Mouse (Mus musculus) ES-E14 (cell line): ENCODE measurements around the gene Sipa1l3. TPM values are rescaled to one million over a fixed set of nuclear protein-coding genes. Genes with fewer than 3 reads are reported as not detected.

Experiments
- DNase-seq: peaks from one replicate; pipeline ENCODE4 v3.0.0-alpha.2; 2013; ENCODE audit warnings: low read depth, low spot score
- H3K27ac ChIP-seq: 2 replicates; pipeline ENCODE4 v1.5.1; 2012; ENCODE audit warnings: low read depth, mild to moderate bottlenecking, low read length, moderate library complexity, mixed read lengths; ENCODE audit not compliant: poor library complexity, insufficient read depth, severe bottlenecking
- H3K36me3 ChIP-seq: 2 replicates; pipeline ENCODE4 v1.6.1; 2012; ENCODE audit warnings: mild to moderate bottlenecking, low read length, moderate library complexity, mixed read lengths; ENCODE audit not compliant: control insufficient read depth, poor library complexity, insufficient read depth, severe bottlenecking
- H3K4me1 ChIP-seq, 2 experiments: fragments of 150-350 bp in 1 of 2; sonication (generic) in 1 of 2; 2 replicates each; pipeline ENCODE4 v1.6.1; 2012; ENCODE audit warnings: low read length in 2 of 2, mild to moderate bottlenecking in 1 of 2, mixed read lengths in 1 of 2; ENCODE audit not compliant: control insufficient read depth in 2 of 2, insufficient read depth in 2 of 2, poor library complexity in 1 of 2
- H3K4me3 ChIP-seq, 2 experiments: fragments of 150-350 bp in 1 of 2; sonication (generic) in 1 of 2; 2 replicates each; pipeline ENCODE4 v1.5.1; 2012; ENCODE audit warnings: low read length in 2 of 2, low read depth in 1 of 2, mild to moderate bottlenecking in 1 of 2, mixed read lengths in 1 of 2; ENCODE audit not compliant: insufficient read depth in 1 of 2, poor library complexity in 1 of 2, severe bottlenecking in 1 of 2
- H3K9ac ChIP-seq: 2 replicates; pipeline ENCODE4 v1.6.1; 2012; ENCODE audit warnings: low read depth, mild to moderate bottlenecking, low read length, mixed read lengths; ENCODE audit not compliant: poor library complexity, insufficient read depth, severe bottlenecking
- H3K9me3 ChIP-seq: fragments of 150-350 bp; sonication (generic); 2 replicates; pipeline ENCODE4 v1.6.1; 2012; ENCODE audit warnings: low read depth, mild to moderate bottlenecking, low read length; ENCODE audit not compliant: control insufficient read depth, insufficient read depth
- CHD2 ChIP-seq: IDR thresholded peaks from 2 replicates; pipeline ENCODE4 v1.6.1; 2014; ENCODE audit warnings: mild to moderate bottlenecking, low read depth, low read length, inconsistent platforms
- HCFC1 ChIP-seq: IDR thresholded peaks from 2 replicates; pipeline ENCODE4 v1.6.1; 2012; ENCODE audit warnings: low read length, inconsistent platforms, borderline replicate concordance; ENCODE audit not compliant: insufficient read depth
- MAFK ChIP-seq: IDR thresholded peaks from 2 replicates; pipeline ENCODE4 v1.6.1; 2014; ENCODE audit warnings: mild to moderate bottlenecking, low read depth, low read length, inconsistent platforms; ENCODE audit not compliant: insufficient read depth
- ZC3H11A ChIP-seq: IDR thresholded peaks from 2 replicates; pipeline ENCODE4 v1.6.1; 2012; ENCODE audit warnings: low read depth, mild to moderate bottlenecking, inconsistent platforms, low read length, borderline replicate concordance
- ZNF384 ChIP-seq: IDR thresholded peaks from 2 replicates; pipeline ENCODE4 v1.6.1; 2012; ENCODE audit warnings: low read depth, low read length, inconsistent platforms
- in situ Hi-C, 2 experiments: fragments of 600-800 bp; cut with MboI; formaldehyde crosslinking; loops; one replicate each; pipeline ENCODE4 v1.15.1; 2025; ENCODE audit warnings: low sequenced_read_pairs in 2 of 2, inconsistent platforms in 1 of 2; ENCODE audit not compliant: unreplicated experiment in 2 of 2
- total RNA-seq: library from RNA; depleted of rRNA; stranded (reverse); fragments of 300-350 nt; gene quantifications from 2 replicates; pipeline ENCODE4 v1.2.3, GENCODE M21; 2012

Sipa1l3 gene
- total RNA-seq, 1 experiment = 27.5 TPM

DNA sequence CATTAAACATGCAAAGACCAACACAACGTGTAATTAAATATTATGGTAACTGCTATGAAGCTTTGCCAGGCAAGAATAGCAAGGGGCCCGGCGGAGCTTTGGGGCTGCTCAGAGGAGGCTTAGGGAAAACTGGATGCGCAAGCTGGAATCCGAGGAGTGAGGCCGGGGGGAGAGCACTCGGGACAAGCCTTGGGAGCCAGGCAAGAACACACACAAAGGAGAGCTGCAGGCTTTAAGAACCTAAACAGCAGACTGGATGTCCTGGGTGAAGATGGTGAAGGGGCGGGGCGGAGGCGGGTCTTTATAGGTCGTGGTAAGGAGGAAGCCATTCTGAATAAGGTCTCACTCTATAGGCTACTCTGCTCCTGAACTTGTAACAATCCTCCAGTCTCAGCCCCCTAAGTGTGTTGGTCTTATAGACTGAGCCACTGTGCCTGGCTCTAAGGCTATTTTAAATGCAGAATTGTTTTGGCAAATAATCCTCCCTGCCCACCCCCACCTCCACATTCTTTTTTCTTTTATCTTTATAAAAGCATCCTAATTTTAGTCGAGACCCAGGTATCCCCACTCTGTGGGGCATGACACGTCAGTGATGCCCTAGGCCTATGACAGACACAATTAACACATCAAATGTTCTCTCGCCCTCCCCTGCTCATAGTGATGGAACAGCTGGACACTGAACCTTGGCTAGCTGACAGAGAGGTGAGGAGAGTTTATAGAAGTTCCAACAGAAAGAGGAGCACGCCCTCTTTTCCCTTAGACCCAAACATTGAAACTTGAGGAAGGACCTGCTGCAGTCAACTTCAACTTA lies 36.9 kb downstream of the Sipa1l3 start:
- Histone ChIP-seq H3K4me1 (peaks cover 5 to 38% of the 10 kb centered on the region in 2 experiments; a peak in 3 of 4 replicates), H3K9me3 (no peaks in the 10 kb centered on the region), H3K36me3 (peaks cover 2% of the 10 kb centered on the region; the same call in 1 of the 2 replicates), H3K9ac (peak overlapping the region; percentile 46; the same call in 1 of the 2 replicates), H3K27ac (no peak overlapping the region; the same call in 1 of the 2 replicates), H3K4me3 (peak overlapping the region; percentile 30 to 34; a peak in 3 of 4 replicates)
- peak; percentile 56 for DNase-seq
- in situ Hi-C loops = no loop called here
- TF ChIP-seq CHD2 = no peak
- TF ChIP-seq HCFC1 = no peak
- no peak for TF ChIP-seq MAFK
- TF ChIP-seq ZNF384 = no peak
- no peak for TF ChIP-seq ZC3H11A

DNA sequence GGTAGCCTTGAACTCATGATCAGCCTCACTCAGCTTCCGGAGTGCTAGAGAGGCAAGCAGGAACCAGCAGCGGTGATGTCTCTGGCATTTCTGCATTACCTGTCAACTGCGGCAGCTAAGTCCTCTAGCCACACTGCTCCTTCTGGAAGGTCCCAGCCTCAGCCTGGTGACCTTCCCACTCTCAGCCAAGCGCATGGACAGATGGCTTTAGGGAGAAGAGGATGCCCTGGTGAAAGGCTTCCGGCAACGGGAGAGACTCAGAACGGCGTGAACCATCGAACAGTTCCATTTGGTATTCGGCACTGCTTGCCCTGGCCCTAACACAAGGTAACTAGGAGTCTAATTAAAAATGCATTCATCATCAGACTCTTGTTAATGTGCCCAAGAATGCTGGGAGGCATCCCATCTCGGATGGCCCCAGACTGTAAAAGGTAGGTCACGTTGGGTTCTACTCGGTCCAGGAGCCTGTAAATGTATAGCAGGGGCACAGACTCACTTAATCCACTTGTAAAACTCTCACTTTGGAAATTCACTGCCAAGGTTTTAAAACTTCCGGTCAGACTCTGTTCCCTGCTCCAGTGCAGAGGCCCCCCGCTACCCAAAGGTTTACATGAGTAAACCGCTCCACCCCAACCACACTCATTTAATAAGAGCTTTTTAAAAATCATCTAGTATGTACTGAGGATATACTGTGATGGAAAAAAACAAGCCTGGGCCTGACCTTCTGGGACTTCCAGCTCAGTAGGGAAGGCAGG lies 37.7 kb downstream of the Sipa1l3 start:
- Histone ChIP-seq H3K4me3 (peak overlapping the region; percentile 30 to 34; a peak in 2 of 4 replicates), H3K9me3 (no peaks in the 10 kb centered on the region), H3K9ac (peak overlapping the region; percentile 46; the same call in 1 of the 2 replicates), H3K36me3 (peaks cover 2% of the 10 kb centered on the region; the same call in 1 of the 2 replicates), H3K27ac (no peak overlapping the region; the same call in 1 of the 2 replicates), H3K4me1 (peaks cover 5 to 38% of the 10 kb centered on the region in 2 experiments; a peak in 3 of 4 replicates)
- DNase-seq = no peak
- in situ Hi-C loops = no loop called here
- TF ChIP-seq CHD2 (no peak), ZNF384 (no peak), ZC3H11A (no peak), HCFC1 (no peak), MAFK (no peak)

DNA sequence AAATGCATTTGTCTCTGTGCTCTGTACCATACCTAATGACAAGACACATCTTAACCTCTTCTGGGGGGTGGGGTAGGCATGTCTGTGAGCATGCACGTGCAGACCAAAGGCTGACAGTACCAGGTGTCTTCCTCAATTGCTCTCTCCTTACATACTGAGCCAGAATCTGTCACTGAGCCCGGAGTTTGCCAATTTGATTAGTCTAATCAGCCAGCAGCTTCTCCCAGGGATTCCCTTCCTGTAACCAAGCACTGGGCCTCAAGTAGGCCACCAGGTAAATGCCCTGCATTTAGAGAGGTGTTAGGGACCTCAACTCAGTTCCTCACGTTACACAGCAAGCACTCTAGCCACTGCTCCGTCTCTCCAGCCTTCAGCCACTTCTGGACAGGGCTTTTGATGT lies 38.3 kb downstream of the Sipa1l3 start:
- H3K36me3 ChIP-seq = peaks cover 2% of the 10 kb centered on the region; the same call in 1 of the 2 replicates
- DNase-seq = no peak
- no peak for TF ChIP-seq ZC3H11A
- TF ChIP-seq MAFK = no peak
- TF ChIP-seq ZNF384 = no peak
- TF ChIP-seq HCFC1 = no peak
- TF ChIP-seq CHD2 = no peak
- H3K27ac ChIP-seq = no peak overlapping the region
- peaks cover 8 to 38% of the 10 kb centered on the region in 2 experiments for H3K4me1 ChIP-seq
- H3K4me3 ChIP-seq = no peak overlapping the region
- in situ Hi-C loops = no loop called here
- H3K9me3 ChIP-seq = no peaks in the 10 kb centered on the region
- H3K9ac ChIP-seq = no peak overlapping the region

DNA sequence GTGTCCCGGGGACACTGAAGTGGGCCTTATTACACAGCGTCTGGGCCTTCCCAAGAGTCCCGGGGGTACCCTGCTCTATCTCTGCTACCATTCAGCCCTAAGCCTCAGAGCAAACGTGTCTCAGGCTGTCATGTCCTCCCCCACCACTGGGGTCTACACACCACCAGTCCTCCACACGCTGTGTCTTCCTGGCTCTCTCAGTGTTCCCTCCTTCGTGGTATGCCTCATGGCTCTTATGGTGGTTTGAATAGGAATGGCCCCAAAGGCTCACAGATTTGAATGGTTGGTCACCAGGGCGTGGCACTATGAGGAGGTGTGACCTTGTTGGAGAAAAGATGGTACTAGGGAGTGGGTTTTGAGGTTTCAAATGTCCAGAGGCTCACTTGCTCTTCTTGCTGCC lies 43.4 kb downstream of the Sipa1l3 start:
- Histone ChIP-seq H3K27ac (no peak overlapping the region), H3K9ac (no peak overlapping the region), H3K4me3 (no peak overlapping the region), H3K4me1 (peaks cover 6 to 17% of the 10 kb centered on the region in 2 experiments; a peak in 2 of 4 replicates), H3K9me3 (no peaks in the 10 kb centered on the region), H3K36me3 (peaks cover 2% of the 10 kb centered on the region; the same call in 1 of the 2 replicates)
- no peak for TF ChIP-seq HCFC1
- TF ChIP-seq ZNF384 = no peak
- no peak for TF ChIP-seq CHD2
- no peak for TF ChIP-seq ZC3H11A
- TF ChIP-seq MAFK = no peak
- in situ Hi-C loops = no loop called here
- DNase-seq = no peak
